Mouse (Mus musculus) E14TG2a.4 (cell line): ENCODE data around the gene Pbrm1.

ENCODE experiments used
- CTCF ChIP-seq: conservative IDR thresholded peaks from 2 replicates; pipeline ENCODE4 v1.5.1; 2014; ENCODE audit warnings: low read length
- POU5F1 ChIP-seq: IDR thresholded peaks from 2 replicates; pipeline ENCODE4 v1.6.1; 2014; ENCODE audit warnings: low read length, borderline replicate concordance

DNA sequence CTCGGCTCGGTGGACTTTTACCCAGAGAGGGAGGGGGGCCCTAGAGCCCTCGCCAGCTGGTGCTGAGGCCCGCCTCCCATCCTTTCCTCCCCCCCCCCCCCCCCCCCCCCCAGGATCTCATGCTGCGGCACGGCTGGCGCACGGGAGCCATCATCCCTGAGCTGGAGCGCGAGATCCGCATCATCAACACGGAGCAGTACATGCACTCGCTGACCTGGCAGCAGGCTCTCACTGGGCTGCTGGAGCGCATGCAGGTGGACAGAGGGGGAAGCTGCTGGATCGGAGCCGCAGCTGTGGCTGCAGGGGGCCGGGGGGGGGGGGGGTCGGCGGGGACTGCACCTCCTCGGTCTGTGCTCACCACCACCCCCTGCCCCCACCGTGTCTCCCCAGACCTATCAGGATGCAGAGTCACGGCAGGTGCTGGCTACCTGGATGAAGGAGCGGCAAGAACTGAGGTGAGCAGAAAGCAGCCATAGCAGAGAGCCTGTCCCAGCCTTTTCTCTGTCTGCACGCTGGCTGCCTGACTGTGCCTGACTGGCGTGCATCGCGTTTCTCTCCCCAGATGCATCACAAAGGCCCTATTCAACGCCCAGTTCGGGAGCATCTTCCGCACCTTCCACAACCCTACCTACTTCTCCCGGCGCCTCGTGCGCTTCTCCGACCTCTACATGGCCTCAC lies 119.4 kb downstream of the Pbrm1 start:
- no peak for TF ChIP-seq CTCF
- TF ChIP-seq POU5F1, result peak; percentile 84; the same call in 1 of the 2 replicates
